Mouse (Mus musculus): ENCODE measurements around the gene Hsd3b7.
"Not testable (repeated sequence)": the region's sequence is repeated elsewhere in the genome, so short reads cannot be mapped to it uniquely, and the experiment has no call there.

The Hsd3b7 gene

GRCm38 (mm10) chr7:127815954-127816821 is 15.8 kb downstream of the Hsd3b7 start:
- in situ Hi-C loops (cut with MboI, MseI): no loop called here

DNA sequence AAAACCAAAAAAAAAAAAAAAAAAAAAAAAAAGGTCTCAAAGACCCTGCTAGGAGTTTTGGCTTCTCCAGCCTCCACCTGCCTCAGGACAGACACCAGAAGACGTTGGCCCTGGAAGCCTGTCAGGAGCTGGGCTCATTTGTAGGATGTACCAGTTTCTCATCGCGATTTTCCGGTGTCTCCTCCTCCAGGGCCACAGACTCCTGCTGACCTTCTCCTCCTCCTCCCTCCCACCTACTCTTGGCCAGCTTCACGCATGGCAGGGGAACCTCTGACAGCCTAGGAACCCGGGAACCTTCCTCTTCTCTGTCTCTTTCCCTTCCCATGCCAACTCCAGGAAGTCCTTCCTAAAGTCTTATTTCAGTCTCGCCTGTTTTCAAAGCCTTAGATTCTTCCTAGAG is 16.6 kb downstream of the Hsd3b7 start:
- in situ Hi-C loops (cut with MboI, MseI): no loop called here

- in situ Hi-C loops (cut with MboI, MseI): no loop called here
Measured at GRCm38 (mm10) chr7:127817776-127818175, 17.4 kb downstream of the Hsd3b7 start.

GRCm38 (mm10) chr7:127820836-127821509 is 20.6 kb downstream of the Hsd3b7 start:
- in situ Hi-C loops (cut with MboI, MseI): no loop called here

DNA sequence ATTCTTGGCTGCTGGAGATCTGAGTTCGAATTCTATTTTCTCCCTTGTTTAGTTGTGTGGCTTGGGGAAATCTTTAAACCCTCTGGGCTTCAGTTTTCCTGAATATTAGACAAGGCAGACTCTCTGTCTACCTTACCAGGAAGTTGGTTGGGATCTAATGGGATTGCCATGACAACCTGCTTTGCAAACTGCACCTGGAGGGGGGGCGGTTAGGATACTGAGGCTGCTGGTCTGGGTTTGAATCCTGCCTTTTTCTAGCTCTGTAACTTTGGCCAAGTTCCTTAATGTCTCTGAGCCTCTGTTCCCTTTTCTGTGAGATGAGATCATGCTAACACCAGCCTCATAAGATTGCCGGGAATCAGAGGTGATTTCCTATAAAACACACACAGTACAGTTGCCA is 22.1 kb downstream of the Hsd3b7 start:
- in situ Hi-C loops (cut with MboI, MseI): no loop called here

GRCm38 (mm10) chr7:127823236-127824171 is 23.1 kb downstream of the Hsd3b7 start:
- in situ Hi-C loops (cut with MboI, MseI): no loop called here

GRCm38 (mm10) chr7:127824176-127824871 is 23.9 kb downstream of the Hsd3b7 start, which contains the start of the genes Stx4a and Stx1b:
Stx4a (plus strand) TSS chr7:127824294.
Stx1b (minus strand) TSS chr7:127824549.
- in situ Hi-C loops (cut with MboI, MseI): no loop called here

GRCm38 (mm10) chr7:127835550-127835949 is 35.1 kb downstream of the Hsd3b7 start:
- in situ Hi-C loops (cut with MboI, MseI): no loop called here

DNA sequence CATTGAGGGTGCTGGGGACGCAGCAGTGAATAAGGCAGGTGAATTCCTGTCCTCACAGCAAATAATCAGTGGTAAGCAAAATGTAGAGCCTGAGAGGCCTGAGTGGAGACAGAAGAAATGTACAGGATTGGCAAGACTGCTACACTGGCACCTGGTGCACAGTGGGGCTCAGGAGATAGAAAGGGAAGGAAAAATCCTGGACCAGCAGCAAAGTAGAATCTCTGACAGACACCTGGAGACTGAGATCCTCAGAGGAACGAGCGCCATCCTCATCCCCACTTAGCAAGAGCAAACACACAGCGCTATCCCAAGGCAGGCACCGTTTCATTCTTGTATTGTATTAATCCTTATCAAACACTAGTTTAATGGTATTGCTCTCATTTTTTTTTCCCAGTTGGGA is 37.1 kb downstream of the Hsd3b7 start:
- in situ Hi-C loops (cut with MboI, MseI): no loop called here

GRCm38 (mm10) chr7:127837878-127838277 is 37.5 kb downstream of the Hsd3b7 start:
- in situ Hi-C loops (cut with MboI, MseI): not testable (repeated sequence)

DNA sequence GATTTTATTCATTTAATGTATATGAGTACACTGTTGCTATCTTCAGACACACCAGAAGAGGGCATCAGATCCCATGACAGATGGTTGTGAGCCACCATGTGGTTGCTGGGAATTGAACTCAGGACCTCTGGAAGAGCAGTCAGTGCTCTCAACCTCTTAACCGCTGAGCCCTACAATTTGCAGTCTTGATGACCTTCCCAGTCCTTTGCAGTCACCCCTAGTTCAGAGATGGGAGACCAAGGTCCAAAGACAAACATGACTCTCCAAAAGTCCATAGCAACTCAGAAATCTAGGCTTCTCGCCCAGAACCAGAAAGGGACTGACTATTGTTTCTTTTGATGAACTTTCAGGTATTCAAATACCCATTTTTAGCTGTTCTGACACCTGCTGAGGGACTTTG is 39.6 kb downstream of the Hsd3b7 start:
- in situ Hi-C loops (cut with MboI, MseI): loop anchor here (5.0 kb wide), 1 partner anchor 63 kb away; the partner anchor contains the start of gene Setd1a

DNA sequence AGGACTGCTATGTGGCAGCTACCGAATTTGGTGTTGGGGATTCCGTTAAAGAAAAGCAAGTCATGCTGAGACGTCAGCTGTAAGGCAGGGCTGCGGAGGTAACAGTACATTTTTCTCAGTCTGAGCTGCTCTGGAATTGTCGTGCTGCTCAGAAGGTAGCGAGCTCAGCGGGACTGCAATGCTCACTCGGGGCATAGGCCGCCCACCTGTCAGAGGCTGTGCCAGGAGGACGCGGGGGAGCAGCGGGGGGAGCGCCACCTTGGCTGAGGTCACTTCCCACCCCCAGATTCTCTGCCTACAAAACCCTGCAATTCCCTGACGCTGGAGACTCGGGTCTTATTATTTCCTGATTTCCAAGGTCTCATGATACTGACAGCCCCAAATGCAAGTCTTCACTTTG is 40.5 kb downstream of the Hsd3b7 start:
- in situ Hi-C loops (cut with MboI, MseI): loop anchor here (5.0 kb wide), 1 partner anchor 64 kb away; the partner anchor contains the start of gene Setd1a

DNA sequence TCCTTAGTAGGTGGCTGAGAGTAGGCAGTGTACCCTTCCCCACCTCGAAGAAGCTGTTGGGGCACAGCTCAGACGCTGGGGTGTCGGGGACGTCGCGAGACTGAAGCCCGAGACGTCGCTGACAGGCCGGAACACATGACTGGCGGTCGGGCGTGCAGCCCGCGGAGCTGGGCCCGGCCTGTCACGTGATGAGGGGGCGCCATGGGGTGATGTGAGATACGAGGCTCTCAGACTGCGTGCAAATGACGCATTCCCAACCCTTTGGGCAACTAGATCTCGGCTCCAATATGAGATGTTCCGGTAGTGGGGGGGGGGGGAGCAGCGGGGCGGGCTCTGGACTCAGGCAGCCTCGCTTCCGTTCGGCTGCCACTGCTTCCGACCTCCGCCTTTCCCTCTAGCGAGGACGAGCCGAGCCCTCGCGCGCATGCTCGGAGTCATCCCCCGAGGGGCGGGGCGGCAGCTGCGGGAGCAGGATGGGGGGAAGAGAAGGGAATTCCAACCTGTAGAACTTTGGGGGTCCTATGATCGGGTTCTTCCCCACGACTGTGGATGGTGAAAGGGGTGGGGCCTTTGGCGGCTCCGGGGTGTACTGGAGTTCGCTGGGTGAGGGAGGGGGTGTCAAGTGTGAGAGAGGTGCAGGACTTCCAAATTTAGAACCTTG is 41.1 kb downstream of the Hsd3b7 start:
- in situ Hi-C loops (cut with MboI, MseI): loop anchor here (5.0 kb wide), 1 partner anchor 64 kb away; the partner anchor contains the start of gene Setd1a

- in situ Hi-C loops (cut with MboI, MseI): loop anchor here (5.0 kb wide), 1 partner anchor 65 kb away; the partner anchor contains the start of gene Setd1a
Measured at GRCm38 (mm10) chr7:127842001-127842718, 41.8 kb downstream of the Hsd3b7 start.

DNA sequence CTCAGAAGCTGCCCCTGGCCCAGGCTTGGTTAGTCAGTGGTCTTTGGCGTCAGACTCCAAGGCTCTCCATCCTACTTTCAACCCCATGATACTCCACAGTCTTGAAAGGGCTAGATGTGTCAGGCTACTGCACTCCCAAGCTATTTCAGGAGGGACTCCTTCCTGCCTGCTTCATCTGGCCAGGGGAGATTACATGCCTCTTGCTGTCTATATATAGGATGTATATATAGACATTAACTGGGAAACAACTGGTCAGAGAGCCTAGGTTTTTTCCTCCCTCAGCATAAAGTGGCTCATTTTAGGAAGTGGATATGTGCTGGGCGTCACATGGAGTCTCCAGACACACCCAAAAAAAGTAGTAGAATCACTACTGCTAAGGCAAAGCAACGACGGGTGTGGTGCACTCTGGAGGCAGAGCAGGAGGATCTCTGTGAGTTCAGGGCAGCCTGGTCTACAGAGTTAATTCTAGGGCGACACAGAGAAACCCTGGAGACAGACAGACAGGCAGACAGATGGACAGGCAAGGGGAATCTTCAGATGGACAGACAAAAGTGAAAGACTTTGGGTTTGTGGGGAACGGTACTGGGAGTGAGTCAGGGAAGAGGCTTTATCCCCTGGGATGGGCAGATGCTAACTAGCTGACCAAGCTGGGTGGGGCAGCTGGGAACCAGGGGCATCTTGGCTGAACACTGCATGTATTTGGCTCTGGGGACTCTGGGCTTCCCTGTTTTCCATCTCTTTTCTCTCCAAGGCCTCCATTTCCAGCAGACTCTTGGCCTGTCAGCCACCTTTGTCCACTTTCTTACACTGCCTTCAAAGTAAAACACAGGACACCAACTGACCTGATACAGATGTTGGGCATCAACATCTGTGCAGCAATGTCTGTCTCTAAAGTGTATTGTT is 49.8 kb downstream of the Hsd3b7 start:
- in situ Hi-C loops (cut with MboI, MseI): no loop called here

DNA sequence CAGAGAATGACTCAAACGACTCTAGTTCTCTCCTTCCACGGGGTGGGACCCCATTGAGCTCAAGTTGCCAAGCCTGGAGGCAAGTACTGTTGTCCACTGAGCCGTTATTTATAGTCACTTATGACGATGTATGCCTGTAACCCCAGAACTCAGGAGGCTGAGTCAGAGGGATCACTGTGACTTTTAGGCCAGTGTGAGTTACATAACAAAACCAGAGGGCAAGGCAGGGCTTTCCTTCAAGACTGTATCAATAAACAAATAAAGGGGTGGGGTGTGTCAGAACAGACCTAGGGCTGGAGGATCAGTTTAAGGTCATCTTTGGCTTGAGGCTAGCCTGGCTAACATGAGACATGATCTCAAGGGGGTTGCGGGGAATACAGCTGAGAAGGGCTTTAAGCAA is 50.5 kb downstream of the Hsd3b7 start:
- in situ Hi-C loops (cut with MboI, MseI): no loop called here

All from T-helper 1 cell (primary cell).